Mouse (Mus musculus): ENCODE measurements around the gene Chkb. TPM values are rescaled to one million over a fixed set of nuclear protein-coding genes. Genes with fewer than 3 reads are reported as not detected.
"Not testable (repeated sequence)": the region's sequence is repeated elsewhere in the genome, so short reads cannot be mapped to it uniquely, and the experiment has no call there.

Gene Chkb
- total RNA-seq, 2 experiments from 2014 or later = 29.3 to 68.2 TPM

GRCm38 (mm10) chr15:89454857-89455256 lies 25.1 kb upstream of the Chkb start:
- no peak for ATAC-seq (ENCODE audit: poor library complexity, severe bottlenecking)

- no peak for ATAC-seq (ENCODE audit: poor library complexity, severe bottlenecking)
These were observed 24.3 kb upstream of the Chkb start, which contains the start of gene Mapk8ip2 for GRCm38 (mm10) chr15:89453865-89454478. Gene Mapk8ip2, plus strand, starts transcription at chr15:89453913.

- peak; percentile 72 for ATAC-seq (ENCODE audit: poor library complexity, severe bottlenecking)
These were observed 23.5 kb upstream of the Chkb start for GRCm38 (mm10) chr15:89452906-89453864.

GRCm38 (mm10) chr15:89442486-89443070 lies 12.9 kb upstream of the Chkb start:
- no peak for ATAC-seq (ENCODE audit: poor library complexity, severe bottlenecking)

- ATAC-seq (ENCODE audit: poor library complexity, severe bottlenecking) = no peak
These were observed 6.2 kb upstream of the Chkb start for GRCm38 (mm10) chr15:89435878-89436277.

GRCm38 (mm10) chr15:89434136-89434535 lies 4.4 kb upstream of the Chkb start:
- ATAC-seq (ENCODE audit: poor library complexity, severe bottlenecking) = no peak

GRCm38 (mm10) chr15:89432946-89433345 lies 3.2 kb upstream of the Chkb start:
- ATAC-seq (ENCODE audit: poor library complexity, severe bottlenecking) = no peak

GRCm38 (mm10) chr15:89431806-89432205 lies 2.1 kb upstream of the Chkb start:
- no peak for ATAC-seq (ENCODE audit: poor library complexity, severe bottlenecking)

- no peak for ATAC-seq (ENCODE audit: poor library complexity, severe bottlenecking)
These were observed 1.6 kb upstream of the Chkb start for GRCm38 (mm10) chr15:89431271-89431670.

- not testable (repeated sequence) for ATAC-seq (ENCODE audit: poor library complexity, severe bottlenecking)
These were observed 1.1 kb upstream of the Chkb start for GRCm38 (mm10) chr15:89430771-89431170.

- ATAC-seq (ENCODE audit: poor library complexity, severe bottlenecking) = no peak
These were observed 633 bp upstream of the Chkb start for GRCm38 (mm10) chr15:89430341-89430740.

- ATAC-seq (ENCODE audit: poor library complexity, severe bottlenecking) = no peak
These were observed 822 bp downstream of the Chkb start for GRCm38 (mm10) chr15:89428821-89429351.

- ATAC-seq (ENCODE audit: poor library complexity, severe bottlenecking) = no peak
These were observed 1.4 kb downstream of the Chkb start for GRCm38 (mm10) chr15:89428136-89428790.

GRCm38 (mm10) chr15:89426716-89427115 lies 3.0 kb downstream of the Chkb start:
- no peak for ATAC-seq (ENCODE audit: poor library complexity, severe bottlenecking)

- ATAC-seq (ENCODE audit: poor library complexity, severe bottlenecking) = no peak
These were observed 4.0 kb downstream of the Chkb start, which contains the start of gene Cpt1b for GRCm38 (mm10) chr15:89425711-89426121. Gene Cpt1b, minus strand, starts transcription at chr15:89425863.

GRCm38 (mm10) chr15:89424621-89425020 lies 5.1 kb downstream of the Chkb start:
- no peak for ATAC-seq (ENCODE audit: poor library complexity, severe bottlenecking)

GRCm38 (mm10) chr15:89421938-89422337 lies 7.8 kb downstream of the Chkb start:
- no peak for ATAC-seq (ENCODE audit: poor library complexity, severe bottlenecking)

GRCm38 (mm10) chr15:89415282-89415681 lies 14.4 kb downstream of the Chkb start:
- ATAC-seq (ENCODE audit: poor library complexity, severe bottlenecking) = no peak

- ATAC-seq (ENCODE audit: poor library complexity, severe bottlenecking) = no peak
These were observed 19.6 kb downstream of the Chkb start, which contains the start of gene Syce3 for GRCm38 (mm10) chr15:89410118-89410517. Gene Syce3, minus strand, starts transcription at chr15:89410503.

GRCm38 (mm10) chr15:89406691-89407090 lies 23.0 kb downstream of the Chkb start:
- no peak for ATAC-seq (ENCODE audit: poor library complexity, severe bottlenecking)
